8 mouse cellular contexts compared by ENCODE assay signal in the genomic region with DNA sequence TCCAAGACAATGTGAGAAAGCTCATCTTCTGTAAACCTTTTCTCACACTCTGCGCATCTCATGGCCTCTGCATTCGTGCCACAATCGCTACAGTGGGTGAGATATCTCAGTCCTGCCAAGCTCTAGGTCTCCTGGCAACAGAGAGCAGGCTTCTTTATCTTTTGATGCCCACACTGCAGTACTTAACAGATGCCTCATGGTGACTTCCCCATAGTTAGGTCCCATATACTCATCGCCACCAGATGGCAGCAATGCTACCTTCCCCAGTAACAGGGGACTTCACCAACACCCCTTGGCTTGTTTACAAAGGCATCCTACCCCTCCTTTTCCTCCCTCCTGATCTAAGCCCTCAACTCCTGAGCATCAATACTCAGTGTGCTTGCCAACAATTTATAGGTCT.
A peak's percentile ranks its signal among the peaks of the same experiment; 100 is the strongest.
DNase-seq lines count a peak whose midpoint lies in the region; ATAC-seq and TF ChIP-seq lines count a peak whose summit lies in the region.
"Had no signal": no experiment of that assay in that cellular context is flagged by ENCODE, and none has a peak within 500 bp of the region (broad histone marks: within the 10 kb centered on the region; RNA-seq: fewer than 3 reads in every experiment).

No protein-coding gene starts in this region.

- peak; percentile 89 for DNase-seq in MEL (ENCODE audit: low read depth, low spot score)
- peak; percentile 53 to 57 for DNase-seq in adrenal gland, adult 18-20 months (ENCODE audit: low spot score in 2 of 2)
- DNase-seq in hindbrain, embryonic 11.5 days (ENCODE audit: low spot score) = peak; percentile 70
- peak; percentile 33 to 50 for DNase-seq in layer of hippocampus, adult 8-10 months (ENCODE audit: low spot score in 2 of 2)
- DNase-seq in right cerebral cortex, postnatal 10 days (ENCODE audit: low spot score in 2 of 2) = peak; percentile 43 to 62

- no peaks in the 10 kb centered on the region for H3K27me3 ChIP-seq in MEL (ENCODE audit: control insufficient read depth in 1 of 2, insufficient read depth in 2 of 2, low read length in 2 of 2)
- H3K27me3 ChIP-seq in hindbrain, embryonic 11.5 days (ENCODE audit: control insufficient read depth, insufficient read depth, low read length) = no peaks in the 10 kb centered on the region
- no peaks in the 10 kb centered on the region for H3K27me3 ChIP-seq in lung, embryonic 16.5 days (ENCODE audit: control insufficient read depth, insufficient read depth, low read depth, low read length)
- H3K27me3 ChIP-seq: limb, embryonic 15.5 days had no signal

- no peaks in the 10 kb centered on the region for H3K4me1 ChIP-seq in MEL (ENCODE audit: control insufficient read depth in 1 of 2, insufficient read depth in 2 of 2, low read length in 2 of 2)
- no peaks in the 10 kb centered on the region for H3K4me1 ChIP-seq in hindbrain, embryonic 11.5 days (replicated peaks; ENCODE audit: control insufficient read depth, insufficient read depth, low read length)
- no peaks in the 10 kb centered on the region for H3K4me1 ChIP-seq in lung, embryonic 16.5 days (replicated peaks; ENCODE audit: control insufficient read depth, insufficient read depth, low read length)
- H3K4me1 ChIP-seq: limb, embryonic 15.5 days had no signal

- no peaks in the 10 kb centered on the region for H3K79me2 ChIP-seq in MEL (ENCODE audit: control insufficient read depth, insufficient read depth, low read length, poor library complexity)

- TF ChIP-seq POLR2A in MEL (IDR thresholded peaks at IDR 0.05; ENCODE audit: control insufficient read depth in 1 of 2, insufficient read depth in 1 of 2, low read depth in 1 of 2, low read length in 2 of 2, poor library complexity in 1 of 2) = no peak

- 20% methylated on average over 4 of the region's 4 CpGs for WGBS in hindbrain, embryonic 11.5 days
- 18% methylated on average over 4 of the region's 4 CpGs for WGBS in lung, embryonic 16.5 days

- H3K27ac ChIP-seq in MEL (ENCODE audit: control insufficient read depth, low read depth, low read length) = no peak overlapping the region
- no peak overlapping the region for H3K27ac ChIP-seq in hindbrain, embryonic 11.5 days (ENCODE audit: low read depth, low read length)
- no peak overlapping the region for H3K27ac ChIP-seq in lung, embryonic 16.5 days (ENCODE audit: low read length)
- H3K27ac ChIP-seq: limb, embryonic 15.5 days had no signal

- no peak overlapping the region for H3K4me2 ChIP-seq in hindbrain, embryonic 11.5 days (replicated peaks; ENCODE audit: low read depth, low read length)
- no peak overlapping the region for H3K4me2 ChIP-seq in lung, embryonic 16.5 days (ENCODE audit: low read depth, low read length)
- H3K4me2 ChIP-seq: limb, embryonic 15.5 days had no signal

- no peak overlapping the region for H3K9ac ChIP-seq in MEL (ENCODE audit: control insufficient read depth, low read depth, low read length, poor library complexity, severe bottlenecking)
- H3K9ac ChIP-seq in hindbrain, embryonic 11.5 days (ENCODE audit: low read depth, low read length) = no peak overlapping the region
- no peak overlapping the region for H3K9ac ChIP-seq in lung, embryonic 16.5 days (ENCODE audit: low read length)
- H3K9ac ChIP-seq: limb, embryonic 15.5 days had no signal

- ATAC-seq in erythroid progenitor cell, adult 5-6 weeks (replicated peaks; ENCODE audit: low FRiP score, poor library complexity, severe bottlenecking) = 0 out of 2 replicates have a peak, but pooled peaks have one; percentile 34
- peak; percentile 86 for ATAC-seq in hindbrain, embryonic 11.5 days (ENCODE audit: low FRiP score)
- peak; percentile 60; the same call in 1 of the 2 replicates for ATAC-seq in lung, embryonic 16.5 days (ENCODE audit: low read depth)

- TF ChIP-seq RAD21 in MEL (IDR thresholded peaks at IDR 0.05; ENCODE audit: low read depth, low read length) = peak; percentile 70

- peak; percentile 76 to 81 for TF ChIP-seq EP300 in MEL (IDR thresholded peaks at IDR 0.05; ENCODE audit: low read depth in 1 of 2, low read length in 2 of 2)

- peak; percentile 72 to 86 (median 73) for TF ChIP-seq CTCF in MEL (IDR thresholded peaks at IDR 0.05 in 2 of 3, conservative IDR thresholded peaks at IDR 0.05 in 1 of 3; ENCODE audit: control insufficient read depth in 1 of 3, insufficient read depth in 1 of 3, low read depth in 2 of 3, low read length in 3 of 3, poor library complexity in 1 of 3, severe bottlenecking in 1 of 3)

- H3K4me3 ChIP-seq in MEL (ENCODE audit: control insufficient read depth in 1 of 2, insufficient read depth in 1 of 2, low read depth in 2 of 2, low read length in 2 of 2) = no peak overlapping the region
- no peak overlapping the region for H3K4me3 ChIP-seq in hindbrain, embryonic 11.5 days (ENCODE audit: low read depth, low read length)
- H3K4me3 ChIP-seq in lung, embryonic 16.5 days (ENCODE audit: low read length) = no peak overlapping the region
- H3K4me3 ChIP-seq: limb, embryonic 15.5 days had no signal

- no peaks in the 10 kb centered on the region for H3K9me3 ChIP-seq in MEL (replicated peaks; ENCODE audit: insufficient read depth, low read length)
- no peaks in the 10 kb centered on the region for H3K9me3 ChIP-seq in hindbrain, embryonic 11.5 days (ENCODE audit: control insufficient read depth, low read length)
- H3K9me3 ChIP-seq in lung, embryonic 16.5 days (ENCODE audit: control insufficient read depth, low read length) = no peaks in the 10 kb centered on the region
- H3K9me3 ChIP-seq: limb, embryonic 15.5 days had no signal

- no peaks in the 10 kb centered on the region for H3K36me3 ChIP-seq in MEL (ENCODE audit: control insufficient read depth in 1 of 2, insufficient read depth in 2 of 2, low read length in 2 of 2)
- no peaks in the 10 kb centered on the region for H3K36me3 ChIP-seq in hindbrain, embryonic 11.5 days (ENCODE audit: control insufficient read depth, insufficient read depth, low read length)
- no peaks in the 10 kb centered on the region for H3K36me3 ChIP-seq in lung, embryonic 16.5 days (ENCODE audit: control insufficient read depth, insufficient read depth, low read length)
- H3K36me3 ChIP-seq: limb, embryonic 15.5 days had no signal

TF ChIP-seq in MEL, 35 proteins besides CTCF, POLR2A, EP300 and RAD21:
- no peak for TF ChIP-seq GABPA (IDR thresholded peaks at IDR 0.05; ENCODE audit: low read depth, low read length)
- no peak for TF ChIP-seq USF1 (IDR thresholded peaks at IDR 0.05; ENCODE audit: low read depth, low read length)
- no peak for TF ChIP-seq NRF1 (IDR thresholded peaks at IDR 0.05; ENCODE audit: insufficient read depth, low read depth, low read length, poor library complexity, severe bottlenecking)
- TF ChIP-seq ETS1 (IDR thresholded peaks at IDR 0.05; ENCODE audit: low read depth, low read length) = no peak
- TF ChIP-seq E2F4 (IDR thresholded peaks at IDR 0.05; ENCODE audit: borderline replicate concordance, low read depth, low read length) = no peak
- peak; percentile 45; the same call in 1 of the 2 replicates for TF ChIP-seq RCOR1 (IDR thresholded peaks at IDR 0.05; ENCODE audit: low read depth, low read length)
- no peak for TF ChIP-seq POLR2AphosphoS2 (IDR thresholded peaks at IDR 0.05; ENCODE audit: low read length)
- TF ChIP-seq MYB (IDR thresholded peaks at IDR 0.05; ENCODE audit: low read depth, low read length) = no peak
- no peak for TF ChIP-seq MAZ (IDR thresholded peaks at IDR 0.05; ENCODE audit: low read depth, low read length)
- TF ChIP-seq CHD1 (IDR thresholded peaks at IDR 0.05; ENCODE audit: low read depth, low read length) = no peak
- TF ChIP-seq TCF12 (IDR thresholded peaks at IDR 0.05; ENCODE audit: low read depth, low read length) = peak; percentile 71
- peak; percentile 20; the same call in 1 of the 2 replicates for TF ChIP-seq SIN3A (IDR thresholded peaks at IDR 0.05; ENCODE audit: low read length)
- no peak for TF ChIP-seq POLR2AphosphoS5 (IDR thresholded peaks at IDR 0.05; ENCODE audit: borderline replicate concordance, low read depth, low read length)
- TF ChIP-seq ZKSCAN1 (IDR thresholded peaks at IDR 0.05; ENCODE audit: low read depth, low read length) = no peak
- TF ChIP-seq USF2 (IDR thresholded peaks at IDR 0.05; ENCODE audit: borderline replicate concordance in 1 of 2, insufficient read depth in 1 of 2, low read depth in 1 of 2, low read length in 2 of 2) = no peak
- TF ChIP-seq NELFE (IDR thresholded peaks at IDR 0.05; ENCODE audit: low read depth, low read length) = no peak
- TF ChIP-seq TBP (IDR thresholded peaks at IDR 0.05; ENCODE audit: low read depth, low read length) = peak; percentile 99
- TF ChIP-seq ZNF384 (IDR thresholded peaks at IDR 0.05; ENCODE audit: low read depth, low read length) = no peak
- peak; percentile 65 for TF ChIP-seq ZC3H11A (IDR thresholded peaks at IDR 0.05; ENCODE audit: low read depth, low read length)
- TF ChIP-seq HCFC1 (IDR thresholded peaks at IDR 0.05; ENCODE audit: low read depth, low read length) = no peak
- no peak for TF ChIP-seq ZMIZ1 (IDR thresholded peaks at IDR 0.05; ENCODE audit: low read depth, low read length)
- peak; percentile 58 for TF ChIP-seq TAL1 (IDR thresholded peaks at IDR 0.05; ENCODE audit: low read length)
- no peak for TF ChIP-seq MAX (IDR thresholded peaks at IDR 0.05; ENCODE audit: low read length)
- TF ChIP-seq MAFK (IDR thresholded peaks at IDR 0.05; ENCODE audit: borderline replicate concordance, low read depth, low read length) = no peak
- no peak for TF ChIP-seq CHD2 (IDR thresholded peaks at IDR 0.05; ENCODE audit: low read length)
- TF ChIP-seq GATA1 (IDR thresholded peaks at IDR 0.05; ENCODE audit: low read depth, low read length) = peak; percentile 81; the same call in 1 of the 2 replicates
- TF ChIP-seq SMC3 (IDR thresholded peaks at IDR 0.05; ENCODE audit: low read depth, low read length) = peak; percentile 90
- TF ChIP-seq JUND (IDR thresholded peaks at IDR 0.05; ENCODE audit: low read depth, low read length) = no peak
- TF ChIP-seq MXI1 (IDR thresholded peaks at IDR 0.05; ENCODE audit: low read depth, low read length) = peak; percentile 29; the same call in 1 of the 2 replicates
- no peak for TF ChIP-seq MEF2A (IDR thresholded peaks at IDR 0.05; ENCODE audit: extremely low read depth, insufficient replicate concordance, low read depth, low read length, poor library complexity, severe bottlenecking)
- no peak for TF ChIP-seq MYC (IDR thresholded peaks at IDR 0.05; ENCODE audit: low read depth, low read length)
- TF ChIP-seq UBTF (IDR thresholded peaks at IDR 0.05; ENCODE audit: borderline replicate concordance, insufficient read depth, low read depth, low read length) = peak; percentile 99
- TF ChIP-seq KAT2A (conservative IDR thresholded peaks at IDR 0.05; ENCODE audit: low read depth, low read length) = no peak
- no peak for TF ChIP-seq ELF1 (IDR thresholded peaks at IDR 0.05; ENCODE audit: low read depth, low read length)
- no peak for TF ChIP-seq BHLHE40 (IDR thresholded peaks at IDR 0.05; ENCODE audit: borderline replicate concordance, low read depth, low read length)

Comparison
In these comparisons a context has a peak if more than half of its experiments do, and no peak if none do; other contexts are left out.
1. ATAC-seq: peak in every context shown above with its lines; median percentile 86 in hindbrain, embryonic 11.5 days; 60 in lung, embryonic 16.5 days; 34 in erythroid progenitor cell, adult 5-6 weeks.